Mouse (Mus musculus): ENCODE data around the gene Rnf8.

GRCm38 (mm10) chr17:29601391-29601790 lies 13.2 kb upstream of the Rnf8 start:
- TF ChIP-seq CTCF (IDR thresholded peaks at IDR 0.05; ENCODE audit: low read depth, low read length), result no peak
- TF ChIP-seq POLR2A (IDR thresholded peaks at IDR 0.05; ENCODE audit: borderline replicate concordance, low read depth, low read length), result no peak
